Mouse (Mus musculus) limb, embryonic 12.5 days (tissue): ENCODE data around the gene Dao. TPM values are rescaled to one million over a fixed set of nuclear protein-coding genes. Genes with fewer than 3 reads are reported as not detected.
A peak's percentile ranks its signal among the peaks of the same experiment; 100 is the strongest.

Source experiments
- ATAC-seq: fragments of 200-750 bp; cut with Nextera tagmentation; 2 replicates; pipeline ENCODE4 v1.8.0; 2017; ENCODE audit warnings: low read depth, moderate TSS enrichment; ENCODE audit not compliant: insufficient number of reproducible peaks, insufficient read depth, low FRiP score, low TSS enrichment
- H3K27ac ChIP-seq: fragments of 300-500 bp; sonication (generic); 2 replicates; pipeline ENCODE4 v1.5.1; 2016; ENCODE audit warnings: mild to moderate bottlenecking, moderate library complexity
- H3K27me3 ChIP-seq: fragments of 300-500 bp; sonication (generic); 2 replicates; pipeline ENCODE4 v1.6.1; 2016; ENCODE audit warnings: mild to moderate bottlenecking, moderate library complexity
- H3K36me3 ChIP-seq: fragments of 300-500 bp; sonication (generic); 2 replicates; pipeline ENCODE4 v1.6.1; 2016; ENCODE audit warnings: mild to moderate bottlenecking, moderate library complexity
- H3K4me1 ChIP-seq: fragments of 300-500 bp; sonication (generic); replicated peaks from 2 replicates; pipeline ENCODE4 v1.6.1; 2016
- H3K4me2 ChIP-seq: fragments of 300-500 bp; sonication (generic); 2 replicates; pipeline ENCODE4 v1.6.1; 2016; ENCODE audit warnings: mild to moderate bottlenecking, moderate library complexity
- H3K4me3 ChIP-seq: fragments of 300-500 bp; sonication (generic); replicated peaks from 2 replicates; pipeline ENCODE4 v1.5.1; 2016; ENCODE audit warnings: mild to moderate bottlenecking
- H3K9ac ChIP-seq: fragments of 300-500 bp; sonication (generic); replicated peaks from 2 replicates; pipeline ENCODE4 v1.6.1; 2016; ENCODE audit warnings: mild to moderate bottlenecking, moderate library complexity
- H3K9me3 ChIP-seq: fragments of 300-500 bp; sonication (generic); 2 replicates; pipeline ENCODE4 v1.6.1; 2016; ENCODE audit warnings: mild to moderate bottlenecking, moderate library complexity
- WGBS: fragments of 180-500 bp; shearing (Covaris S2); methylation state at CpG from one replicate; pipeline ENCODE4 v1.1.7; 2016; 5-methylcytosine and 5-hydroxymethylcytosine counted together
- polyA plus RNA-seq: library from polyadenylated mRNA; unstranded; fragments of >200 nt; fragmentation: Nextera tagmentation; extraction: Ambion mirVana; gene quantifications from 2 replicates; pipeline ENCODE4 v1.2.1, GENCODE M21; 2016

Dao gene
- polyA plus RNA-seq, 1 experiment from 2014 or later, result not detected

- WGBS, result 62% methylated on average over 5 of the region's 5 CpGs
- Histone ChIP-seq H3K36me3 (no peaks in the 10 kb centered on the region), H3K9ac (no peak overlapping the region), H3K4me2 (no peak overlapping the region), H3K27me3 (peaks cover 5% of the 10 kb centered on the region), H3K4me1 (peaks cover 2% of the 10 kb centered on the region), H3K4me3 (no peak overlapping the region), H3K27ac (no peak overlapping the region), H3K9me3 (no peaks in the 10 kb centered on the region)
- no peak for ATAC-seq
Measured at GRCm38 (mm10) chr5:113999382-113999781, 4.1 kb upstream of the Dao start.

- no peak overlapping the region for H3K9ac ChIP-seq
- H3K9me3 ChIP-seq, result no peaks in the 10 kb centered on the region
- no peak for ATAC-seq
- no peak overlapping the region for H3K4me2 ChIP-seq
- H3K36me3 ChIP-seq, result no peaks in the 10 kb centered on the region
- H3K27me3 ChIP-seq, result peaks cover 5% of the 10 kb centered on the region
- H3K4me1 ChIP-seq, result no peaks in the 10 kb centered on the region
- no peak overlapping the region for H3K27ac ChIP-seq
- 79% methylated on average over 11 of the region's 11 CpGs for WGBS
- no peak overlapping the region for H3K4me3 ChIP-seq
Measured at GRCm38 (mm10) chr5:114004573-114004972, 1.1 kb downstream of the Dao start.

GRCm38 (mm10) chr5:114005100-114005499, 1.6 kb downstream of the Dao start:
- Histone ChIP-seq H3K4me1 (no peaks in the 10 kb centered on the region), H3K9me3 (no peaks in the 10 kb centered on the region), H3K4me3 (no peak overlapping the region), H3K27me3 (peaks cover 5% of the 10 kb centered on the region), H3K36me3 (no peaks in the 10 kb centered on the region), H3K4me2 (no peak overlapping the region), H3K27ac (no peak overlapping the region), H3K9ac (no peak overlapping the region)
- ATAC-seq, result no peak
- 21% methylated on average over 5 of the region's 5 CpGs for WGBS

- Histone ChIP-seq H3K9me3 (no peaks in the 10 kb centered on the region), H3K4me1 (no peaks in the 10 kb centered on the region), H3K4me3 (no peak overlapping the region), H3K27me3 (peaks cover 5% of the 10 kb centered on the region), H3K36me3 (no peaks in the 10 kb centered on the region), H3K9ac (no peak overlapping the region), H3K27ac (no peak overlapping the region), H3K4me2 (no peak overlapping the region)
- WGBS, result 74% methylated on average over 4 of the region's 4 CpGs
- ATAC-seq, result no peak
Measured at GRCm38 (mm10) chr5:114006974-114007373, 3.5 kb downstream of the Dao start.

GRCm38 (mm10) chr5:114007753-114008453, 4.4 kb downstream of the Dao start:
- no peaks in the 10 kb centered on the region for H3K9me3 ChIP-seq
- no peaks in the 10 kb centered on the region for H3K36me3 ChIP-seq
- no peaks in the 10 kb centered on the region for H3K4me1 ChIP-seq
- no peak overlapping the region for H3K4me2 ChIP-seq
- no peak overlapping the region for H3K9ac ChIP-seq
- 86% methylated on average over 12 of the region's 12 CpGs for WGBS
- H3K27me3 ChIP-seq, result peaks cover 5% of the 10 kb centered on the region
- ATAC-seq, result no peak
- H3K4me3 ChIP-seq, result no peak overlapping the region
- H3K27ac ChIP-seq, result no peak overlapping the region

GRCm38 (mm10) chr5:114009049-114009448, 5.5 kb downstream of the Dao start:
- H3K4me3 ChIP-seq, result no peak overlapping the region
- no peak overlapping the region for H3K9ac ChIP-seq
- H3K4me2 ChIP-seq, result no peak overlapping the region
- H3K27ac ChIP-seq, result no peak overlapping the region
- no peak for ATAC-seq
- no peaks in the 10 kb centered on the region for H3K9me3 ChIP-seq
- H3K4me1 ChIP-seq, result no peaks in the 10 kb centered on the region
- H3K36me3 ChIP-seq, result no peaks in the 10 kb centered on the region
- H3K27me3 ChIP-seq, result no peaks in the 10 kb centered on the region
- WGBS, result 65% methylated on average over 4 of the region's 4 CpGs

GRCm38 (mm10) chr5:114015121-114015520, 11.6 kb downstream of the Dao start:
- Histone ChIP-seq H3K4me3 (no peak overlapping the region), H3K4me1 (no peaks in the 10 kb centered on the region), H3K4me2 (no peak overlapping the region), H3K9ac (no peak overlapping the region), H3K36me3 (no peaks in the 10 kb centered on the region), H3K27me3 (no peaks in the 10 kb centered on the region), H3K27ac (no peak overlapping the region), H3K9me3 (no peaks in the 10 kb centered on the region)
- 67% methylated on average over 7 of the region's 7 CpGs for WGBS
- ATAC-seq, result no peak

- no peak for ATAC-seq
- WGBS, result 51% methylated on average over 6 of the region's 6 CpGs
- no peaks in the 10 kb centered on the region for H3K27me3 ChIP-seq
- no peak overlapping the region for H3K9ac ChIP-seq
- no peaks in the 10 kb centered on the region for H3K9me3 ChIP-seq
- H3K4me2 ChIP-seq, result 0 out of 2 replicates have a peak overlapping the region, but pooled peaks have one; percentile 35
- no peak overlapping the region for H3K4me3 ChIP-seq
- H3K4me1 ChIP-seq, result no peaks in the 10 kb centered on the region
- no peak overlapping the region for H3K27ac ChIP-seq
- H3K36me3 ChIP-seq, result no peaks in the 10 kb centered on the region
Measured at GRCm38 (mm10) chr5:114024390-114024789, 20.9 kb downstream of the Dao start.

- Histone ChIP-seq H3K4me3 (no peak overlapping the region), H3K27me3 (no peaks in the 10 kb centered on the region), H3K27ac (no peak overlapping the region), H3K9ac (no peak overlapping the region), H3K4me2 (peak overlapping the region; percentile 35; the same call in 1 of the 2 replicates), H3K36me3 (no peaks in the 10 kb centered on the region), H3K9me3 (no peaks in the 10 kb centered on the region), H3K4me1 (no peaks in the 10 kb centered on the region)
- ATAC-seq, result no peak
- WGBS, result 10% methylated on average over 10 of the region's 10 CpGs
Measured at GRCm38 (mm10) chr5:114024885-114025284, 21.4 kb downstream of the Dao start.

- peak overlapping the region; percentile 29; the same call in 1 of the 2 replicates for H3K27ac ChIP-seq
- H3K9me3 ChIP-seq, result peaks cover 3% of the 10 kb centered on the region; the same call in 1 of the 2 replicates
- no peak for ATAC-seq
- H3K4me2 ChIP-seq, result no peak overlapping the region
- no peak overlapping the region for H3K9ac ChIP-seq
- WGBS, result 88% methylated on average over 12 of the region's 12 CpGs
- no peaks in the 10 kb centered on the region for H3K27me3 ChIP-seq
- H3K36me3 ChIP-seq, result no peaks in the 10 kb centered on the region
- no peak overlapping the region for H3K4me3 ChIP-seq
- H3K4me1 ChIP-seq, result no peaks in the 10 kb centered on the region
Measured at GRCm38 (mm10) chr5:114027217-114027944, 23.9 kb downstream of the Dao start.

- 80% methylated on average over 12 of the region's 12 CpGs for WGBS
- Histone ChIP-seq H3K36me3 (no peaks in the 10 kb centered on the region), H3K9ac (no peak overlapping the region), H3K9me3 (peaks cover 3% of the 10 kb centered on the region; the same call in 1 of the 2 replicates), H3K4me2 (no peak overlapping the region), H3K4me3 (no peak overlapping the region), H3K27me3 (no peaks in the 10 kb centered on the region), H3K27ac (no peak overlapping the region), H3K4me1 (no peaks in the 10 kb centered on the region)
- ATAC-seq, result no peak
Measured at GRCm38 (mm10) chr5:114028111-114028510, 24.6 kb downstream of the Dao start.
